Mouse (Mus musculus): ENCODE results near the gene Sox15.

Sox15 gene

GRCm38 (mm10) chr11:69703814-69704612 is 48.9 kb downstream of the Sox15 start:
- no peak for DNase-seq

GRCm38 (mm10) chr11:69704613-69705010 is 49.5 kb downstream of the Sox15 start:
- no peak for DNase-seq
